Mouse (Mus musculus) liver, postnatal 0 days (tissue): Measurements from ENCODE around the gene Gm30302. TPM values are rescaled to one million over a fixed set of nuclear protein-coding genes. Genes with fewer than 3 reads are reported as not detected.

Experiments used
- ATAC-seq: fragments of 200-750 bp; cut with Nextera tagmentation; 2 replicates; pipeline ENCODE4 v1.8.0; 2017; ENCODE audit warnings: mild to moderate bottlenecking, moderate library complexity
- DNase-seq: peaks from one replicate; pipeline ENCODE4 v3.0.0-alpha.2; 2016
- H3K27ac ChIP-seq: fragments of 300-500 bp; sonication (generic); 2 replicates; pipeline ENCODE4 v1.5.1; 2014; ENCODE audit warnings: antibody characterized with exemption, moderate library complexity, mild to moderate bottlenecking, low read depth
- H3K27me3 ChIP-seq: fragments of 300-500 bp; sonication (generic); 2 replicates; pipeline ENCODE4 v1.6.1; 2014; ENCODE audit warnings: low read length, control low read depth, mixed read lengths; ENCODE audit not compliant: insufficient read depth
- H3K36me3 ChIP-seq: fragments of 300-500 bp; sonication (generic); replicated peaks from 2 replicates; pipeline ENCODE4 v1.6.1; 2014; ENCODE audit warnings: mild to moderate bottlenecking, control low read depth, low read length, moderate library complexity, mixed read lengths; ENCODE audit not compliant: insufficient read depth
- H3K4me1 ChIP-seq: fragments of 300-500 bp; sonication (generic); 2 replicates; pipeline ENCODE4 v1.6.1; 2014; ENCODE audit warnings: antibody characterized with exemption, mild to moderate bottlenecking, control low read depth; ENCODE audit not compliant: insufficient read depth
- H3K4me2 ChIP-seq: fragments of 300-500 bp; sonication (generic); 2 replicates; pipeline ENCODE4 v1.6.1; 2014; ENCODE audit warnings: low read depth, mild to moderate bottlenecking, low read length, moderate library complexity, mixed read lengths
- H3K4me3 ChIP-seq: fragments of 300-500 bp; sonication (generic); 2 replicates; pipeline ENCODE4 v1.5.1; 2014; ENCODE audit warnings: low read depth, low read length
- H3K9ac ChIP-seq: fragments of 300-500 bp; sonication (generic); replicated peaks from 2 replicates; pipeline ENCODE4 v1.6.1; 2014; ENCODE audit warnings: mild to moderate bottlenecking, moderate library complexity
- H3K9me3 ChIP-seq: fragments of 300-500 bp; sonication (generic); 2 replicates; pipeline ENCODE4 v1.6.1; 2016; ENCODE audit warnings: mild to moderate bottlenecking, control low read depth, low read length, mixed read lengths
- CTCF ChIP-seq: sonication (generic); IDR thresholded peaks from 2 replicates; pipeline ENCODE4 v1.5.1; 2016; ENCODE audit warnings: antibody characterized with exemption, low read depth
- EP300 ChIP-seq: IDR thresholded peaks from 2 replicates; pipeline ENCODE4 v1.6.1; 2016; ENCODE audit warnings: antibody characterized with exemption, low read depth, mild to moderate bottlenecking
- WGBS: fragments of 180-500 bp; shearing (Covaris S2); extraction: QIAGEN DNeasy Blood & Tissue Kit; methylation state at CpG from one replicate; pipeline ENCODE4 v1.1.7; 2014; ENCODE audit not compliant: insufficient replicate concordance; 5-methylcytosine and 5-hydroxymethylcytosine counted together
- polyA plus RNA-seq: library from polyadenylated mRNA; unstranded; fragments of >200 nt; fragmentation: Nextera tagmentation; extraction: Ambion mirVana; gene quantifications from 2 replicates; pipeline ENCODE4 v1.2.1, GENCODE M21; 2015

The Gm30302 gene
- polyA plus RNA-seq, 1 experiment from 2014 or later = not detected

GRCm38 (mm10) chr13:49769111-49769510 is 29.7 kb downstream of the Gm30302 start:
- Histone ChIP-seq H3K9me3 (no peaks in the 10 kb centered on the region), H3K27me3 (no peaks in the 10 kb centered on the region), H3K4me3 (no peak overlapping the region), H3K4me2 (no peak overlapping the region), H3K36me3 (no peaks in the 10 kb centered on the region), H3K4me1 (peaks cover 6% of the 10 kb centered on the region), H3K27ac (no peak overlapping the region), H3K9ac (no peak overlapping the region)
- 82% methylated on average over 16 of the region's 16 CpGs for WGBS
- no peak for TF ChIP-seq EP300
- TF ChIP-seq CTCF = no peak
- DNase-seq = no peak
- ATAC-seq = no peak

GRCm38 (mm10) chr13:49768048-49768447 is 30.8 kb downstream of the Gm30302 start:
- H3K36me3 ChIP-seq = no peaks in the 10 kb centered on the region
- TF ChIP-seq CTCF (no peak), EP300 (no peak)
- 15% methylated on average over 2 of the region's 2 CpGs for WGBS
- H3K4me2 ChIP-seq = no peak overlapping the region
- no peak overlapping the region for H3K27ac ChIP-seq
- no peaks in the 10 kb centered on the region for H3K27me3 ChIP-seq
- ATAC-seq (peak; percentile 50; the same call in 1 of the 2 replicates), DNase-seq (no peak)
- no peaks in the 10 kb centered on the region for H3K9me3 ChIP-seq
- no peak overlapping the region for H3K9ac ChIP-seq
- no peak overlapping the region for H3K4me3 ChIP-seq
- H3K4me1 ChIP-seq = peaks cover 6% of the 10 kb centered on the region

- no peaks in the 10 kb centered on the region for H3K9me3 ChIP-seq
- no peak for DNase-seq
- H3K4me3 ChIP-seq = no peak overlapping the region
- no peaks in the 10 kb centered on the region for H3K36me3 ChIP-seq
- no peak overlapping the region for H3K27ac ChIP-seq
- no peak overlapping the region for H3K9ac ChIP-seq
- H3K4me1 ChIP-seq = peaks cover 10% of the 10 kb centered on the region
- H3K4me2 ChIP-seq = no peak overlapping the region
- 68% methylated on average over 9 of the region's 9 CpGs for WGBS
- TF ChIP-seq CTCF (no peak), EP300 (no peak)
- ATAC-seq = no peak
- no peaks in the 10 kb centered on the region for H3K27me3 ChIP-seq
Measured at GRCm38 (mm10) chr13:49766269-49766668, 32.5 kb downstream of the Gm30302 start.

- Histone ChIP-seq H3K36me3 (no peaks in the 10 kb centered on the region), H3K4me3 (no peak overlapping the region), H3K27ac (no peak overlapping the region), H3K4me2 (no peak overlapping the region), H3K4me1 (peaks cover 10% of the 10 kb centered on the region), H3K27me3 (no peaks in the 10 kb centered on the region), H3K9ac (no peak overlapping the region), H3K9me3 (no peaks in the 10 kb centered on the region)
- ATAC-seq = no peak
- no peak for DNase-seq
- WGBS = 83% methylated on average over 8 of the region's 8 CpGs
- no peak for TF ChIP-seq EP300
- TF ChIP-seq CTCF = no peak
Measured at GRCm38 (mm10) chr13:49765306-49765705, 33.5 kb downstream of the Gm30302 start.

- H3K4me3 ChIP-seq = no peak overlapping the region
- no peaks in the 10 kb centered on the region for H3K9me3 ChIP-seq
- ATAC-seq (no peak), DNase-seq (no peak)
- no peaks in the 10 kb centered on the region for H3K27me3 ChIP-seq
- H3K4me2 ChIP-seq = no peak overlapping the region
- no peak overlapping the region for H3K9ac ChIP-seq
- peaks cover 3% of the 10 kb centered on the region; the same call in 1 of the 2 replicates for H3K4me1 ChIP-seq
- H3K36me3 ChIP-seq = no peaks in the 10 kb centered on the region
- H3K27ac ChIP-seq = no peak overlapping the region
- WGBS = 84% methylated on average over 14 of the region's 14 CpGs
- TF ChIP-seq EP300 (no peak), CTCF (no peak)
Measured at GRCm38 (mm10) chr13:49762208-49762607, 36.6 kb downstream of the Gm30302 start.

GRCm38 (mm10) chr13:49760675-49761074 is 38.1 kb downstream of the Gm30302 start:
- Histone ChIP-seq H3K9me3 (no peaks in the 10 kb centered on the region), H3K4me2 (no peak overlapping the region), H3K27ac (no peak overlapping the region), H3K4me1 (peaks cover 3% of the 10 kb centered on the region; the same call in 1 of the 2 replicates), H3K9ac (no peak overlapping the region), H3K36me3 (no peaks in the 10 kb centered on the region), H3K4me3 (no peak overlapping the region), H3K27me3 (no peaks in the 10 kb centered on the region)
- no peak for DNase-seq
- no peak for ATAC-seq
- TF ChIP-seq EP300 = no peak
- TF ChIP-seq CTCF = no peak
- 10% methylated on average over 1 of the region's 1 CpGs for WGBS

- no peak for DNase-seq
- no peak for TF ChIP-seq EP300
- no peak for TF ChIP-seq CTCF
- Histone ChIP-seq H3K9me3 (no peaks in the 10 kb centered on the region), H3K4me2 (no peak overlapping the region), H3K4me3 (no peak overlapping the region), H3K9ac (no peak overlapping the region), H3K27ac (no peak overlapping the region), H3K27me3 (no peaks in the 10 kb centered on the region), H3K36me3 (no peaks in the 10 kb centered on the region), H3K4me1 (peaks cover 3% of the 10 kb centered on the region; the same call in 1 of the 2 replicates)
- ATAC-seq = no peak
- 75% methylated on average over 4 of the region's 4 CpGs for WGBS
Measured at GRCm38 (mm10) chr13:49757966-49758365, 40.8 kb downstream of the Gm30302 start.
